Mouse (Mus musculus) bone marrow, adult 2 months (tissue): ENCODE measurements around the gene Slc26a6. TPM values are rescaled to one million over a fixed set of nuclear protein-coding genes. Genes with fewer than 3 reads are reported as not detected.
A peak's percentile ranks its signal among the peaks of the same experiment; 100 is the strongest.

Source experiments
- H3K27ac ChIP-seq: fragments of 200-500 bp; 2 replicates; pipeline ENCODE4 v1.5.1; 2012; ENCODE audit warnings: low read depth, mild to moderate bottlenecking, control low read depth, inconsistent platforms, low read length; ENCODE audit not compliant: control insufficient read depth, poor library complexity, insufficient read depth
- H3K4me1 ChIP-seq: fragments of 200-500 bp; 2 replicates; pipeline ENCODE4 v1.6.1; 2011; ENCODE audit warnings: low read length; ENCODE audit not compliant: control insufficient read depth, insufficient read depth
- H3K4me3 ChIP-seq: fragments of 200-500 bp; replicated peaks from 2 replicates; pipeline ENCODE3; 2011; ENCODE audit warnings: mild to moderate bottlenecking, low read depth, low read length, control low read depth; ENCODE audit not compliant: control insufficient read depth
- CTCF ChIP-seq: fragments of 200-500 bp; IDR thresholded peaks from 2 replicates; pipeline ENCODE4 v1.5.1; 2011; ENCODE audit warnings: low read length, control low read depth; ENCODE audit not compliant: control insufficient read depth, insufficient read depth
- POLR2A ChIP-seq: fragments of 200-500 bp; IDR thresholded peaks from 2 replicates; pipeline ENCODE4 v1.6.1; 2011; ENCODE audit warnings: low read depth, mild to moderate bottlenecking, control low read depth, low read length, borderline replicate concordance; ENCODE audit not compliant: control insufficient read depth
- WGBS: fragments of 180-500 bp; shearing (Covaris S2); methylation state at CpG from one replicate; pipeline ENCODE4 v1.1.7; 2018; 5-methylcytosine and 5-hydroxymethylcytosine counted together
- polyA plus RNA-seq: library from polyadenylated mRNA; stranded (reverse); fragments of >200 nt; gene quantifications from 2 replicates; pipeline ENCODE4 v1.2.4, GENCODE M21; 2011; ENCODE audit warnings: low replicate concordance; ENCODE audit not compliant: missing spikeins, insufficient read depth, insufficient read length

Gene Slc26a6
- 11.0 and 13.3 TPM in 2 replicates for polyA plus RNA-seq

DNA sequence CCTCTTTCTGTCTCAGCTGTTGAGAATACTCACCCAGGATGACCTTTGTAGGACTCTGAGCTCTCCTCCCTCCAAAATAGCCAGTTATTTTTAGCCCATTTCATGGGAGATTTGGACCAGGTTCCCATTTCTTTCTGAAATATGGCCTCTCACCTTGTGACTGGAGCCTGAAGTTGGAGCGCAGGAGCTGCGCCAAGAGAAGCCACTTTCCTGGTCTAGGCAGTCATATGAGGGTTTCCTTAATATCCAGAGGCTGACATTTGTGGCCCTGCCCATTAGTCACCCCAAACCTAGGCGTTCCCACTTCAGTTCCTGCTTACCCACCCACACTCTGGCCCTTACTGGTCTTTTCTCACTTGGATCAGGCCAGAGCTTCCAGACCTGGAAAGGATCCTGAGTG lies at the start of gene Slc26a6:
Gene Slc26a6, plus strand, starts transcription at position 308 of the 400 bp plus-strand sequence.
- WGBS, result 60% methylated on average over 3 of the region's 3 CpGs
- H3K4me1 ChIP-seq, result peaks cover 3% of the 10 kb centered on the region
- TF ChIP-seq CTCF (no peak), POLR2A (no peak)
- peak within 1 kb of the TSS; percentile 64 for H3K27ac ChIP-seq
- H3K4me3 ChIP-seq, result peak within 1 kb of the TSS; percentile 68

- H3K4me3 ChIP-seq, result no peak overlapping the region
- no peak for TF ChIP-seq CTCF
- TF ChIP-seq POLR2A, result no peak
- H3K4me1 ChIP-seq, result peaks cover 1% of the 10 kb centered on the region; the same call in 1 of the 2 replicates
- H3K27ac ChIP-seq, result peak overlapping the region; percentile 50; the same call in 1 of the 2 replicates
- WGBS, result 73% methylated on average over 8 of the region's 8 CpGs
These were observed 47.3 kb upstream of the Slc26a6 start for GRCm38 (mm10) chr9:108805768-108806167.

- peak overlapping the region; percentile 14; the same call in 1 of the 2 replicates for H3K27ac ChIP-seq
- peaks cover 1% of the 10 kb centered on the region; the same call in 1 of the 2 replicates for H3K4me1 ChIP-seq
- TF ChIP-seq CTCF (no peak), POLR2A (no peak)
- H3K4me3 ChIP-seq, result no peak overlapping the region
These were observed 46.7 kb upstream of the Slc26a6 start for GRCm38 (mm10) chr9:108806379-108806778.

- H3K4me1 ChIP-seq, result peaks cover 1% of the 10 kb centered on the region; the same call in 1 of the 2 replicates
- H3K4me3 ChIP-seq, result no peak overlapping the region
- TF ChIP-seq POLR2A (no peak), CTCF (no peak)
- 56% methylated on average over 1 of the region's 1 CpGs for WGBS
- peak overlapping the region; percentile 14; the same call in 1 of the 2 replicates for H3K27ac ChIP-seq
These were observed 46.3 kb upstream of the Slc26a6 start for GRCm38 (mm10) chr9:108806831-108807230.

DNA sequence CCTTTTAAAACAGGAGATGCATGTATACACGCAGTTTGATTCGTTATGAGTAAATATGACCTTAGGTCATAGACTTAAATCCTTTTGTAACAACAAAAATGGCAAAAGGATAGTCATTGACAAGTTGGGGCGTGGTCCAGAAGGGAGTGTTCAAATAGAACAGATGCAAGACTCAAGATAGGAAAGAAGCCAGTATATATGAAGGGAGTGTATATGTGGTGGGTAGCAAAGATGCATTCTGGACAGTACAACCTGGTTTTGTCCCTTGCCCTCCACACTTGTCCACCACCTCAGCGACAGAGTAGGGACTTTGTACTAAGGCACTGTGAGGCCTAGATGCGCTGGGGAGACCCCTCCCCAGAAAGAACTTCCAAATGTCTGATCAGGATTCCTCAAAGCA lies 45.4 kb upstream of the Slc26a6 start:
- peaks cover 1% of the 10 kb centered on the region; the same call in 1 of the 2 replicates for H3K4me1 ChIP-seq

DNA sequence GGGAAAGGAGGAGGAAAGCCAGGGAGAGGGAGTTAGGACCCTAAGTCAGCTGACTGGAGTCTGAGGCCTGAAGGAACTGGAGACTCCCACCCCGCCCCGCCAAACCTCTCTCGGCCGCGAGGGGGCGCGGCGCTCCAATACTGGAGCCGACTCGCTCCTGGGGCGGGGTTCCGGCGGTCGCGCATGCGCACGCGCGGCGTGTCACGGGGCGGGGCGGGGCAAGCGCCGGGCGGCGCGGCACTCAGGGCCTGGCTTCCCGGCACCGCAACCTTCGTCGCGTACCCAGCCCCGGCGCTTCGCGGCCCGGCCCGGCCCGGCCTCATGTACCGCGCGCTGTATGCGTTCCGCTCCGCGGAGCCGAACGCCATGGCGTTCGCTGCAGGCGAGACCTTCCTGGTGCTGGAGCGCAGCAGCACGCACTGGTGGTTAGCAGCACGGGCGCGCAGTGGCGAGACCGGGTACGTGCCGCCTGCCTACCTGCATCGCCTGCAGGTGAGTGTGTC lies 44.9 kb upstream of the Slc26a6 start, which contains the start of gene Nckipsd:
Gene Nckipsd, plus strand, starts transcription at position 206 of the 503 bp plus-strand sequence.
- TF ChIP-seq POLR2A, result peak; percentile 55; the same call in 1 of the 2 replicates
- TF ChIP-seq CTCF, result peak; percentile 77
- Histone ChIP-seq H3K27ac (peak within 1 kb of the TSS; percentile 47), H3K4me3 (peak within 1 kb of the TSS; percentile 80), H3K4me1 (peaks cover 1% of the 10 kb centered on the region; the same call in 1 of the 2 replicates)
- under 1% methylated on average over 62 of the region's 62 CpGs for WGBS

More for the DNA sequence above, 45.4 kb upstream of the Slc26a6 start:
- Histone ChIP-seq H3K27ac (peak overlapping the region; percentile 37), H3K4me3 (no peak overlapping the region)
- TF ChIP-seq CTCF (no peak), POLR2A (no peak)
- WGBS, result 61% methylated on average over 5 of the region's 5 CpGs

- Histone ChIP-seq H3K27ac (no peak overlapping the region), H3K4me1 (peaks cover 1% of the 10 kb centered on the region; the same call in 1 of the 2 replicates), H3K4me3 (peak overlapping the region; percentile 9)
- no peak for TF ChIP-seq CTCF
- 49% methylated on average over 5 of the region's 5 CpGs for WGBS
These were observed 43.9 kb upstream of the Slc26a6 start for GRCm38 (mm10) chr9:108809188-108809587.

DNA sequence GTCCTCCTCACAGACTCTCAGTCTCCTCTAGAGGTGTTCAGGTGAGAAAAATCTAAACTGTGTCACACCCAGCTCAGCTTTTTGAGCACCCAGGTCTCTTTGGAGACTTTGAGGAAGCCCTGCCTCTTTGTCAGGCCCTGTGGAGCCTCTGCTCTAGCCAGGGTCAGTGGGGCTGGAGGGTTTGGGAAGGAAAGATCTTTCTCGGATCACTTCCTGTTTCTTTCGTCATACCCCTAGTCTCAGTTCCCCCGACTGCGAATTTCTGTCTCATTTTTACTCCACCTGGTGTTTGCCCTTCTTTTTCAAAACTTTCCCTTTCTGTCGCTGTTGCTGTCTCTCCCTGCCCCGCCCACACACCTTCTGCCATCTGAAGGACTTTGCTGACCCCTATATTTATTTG lies 43.4 kb upstream of the Slc26a6 start:
- TF ChIP-seq CTCF, result no peak
- no peak for TF ChIP-seq POLR2A
- H3K27ac ChIP-seq, result no peak overlapping the region
- H3K4me1 ChIP-seq, result peaks cover 1% of the 10 kb centered on the region; the same call in 1 of the 2 replicates
- no peak overlapping the region for H3K4me3 ChIP-seq
- 23% methylated on average over 6 of the region's 6 CpGs for WGBS

GRCm38 (mm10) chr9:108810516-108810915 lies 42.6 kb upstream of the Slc26a6 start:
- Histone ChIP-seq H3K27ac (no peak overlapping the region; the same call in 1 of the 2 replicates), H3K4me3 (no peak overlapping the region), H3K4me1 (peaks cover 1% of the 10 kb centered on the region; the same call in 1 of the 2 replicates)
- TF ChIP-seq POLR2A (no peak), CTCF (no peak)
- 88% methylated on average over 5 of the region's 5 CpGs for WGBS
